Mouse (Mus musculus) Muller cell, postnatal 12 days (primary cell): ENCODE measurements around the gene Ccl3.

Experiments
- DNase-seq: peaks from one replicate; pipeline ENCODE4 v3.0.0-alpha.2; 2015; ENCODE audit errors: inconsistent ontology term

The Ccl3 gene

DNA sequence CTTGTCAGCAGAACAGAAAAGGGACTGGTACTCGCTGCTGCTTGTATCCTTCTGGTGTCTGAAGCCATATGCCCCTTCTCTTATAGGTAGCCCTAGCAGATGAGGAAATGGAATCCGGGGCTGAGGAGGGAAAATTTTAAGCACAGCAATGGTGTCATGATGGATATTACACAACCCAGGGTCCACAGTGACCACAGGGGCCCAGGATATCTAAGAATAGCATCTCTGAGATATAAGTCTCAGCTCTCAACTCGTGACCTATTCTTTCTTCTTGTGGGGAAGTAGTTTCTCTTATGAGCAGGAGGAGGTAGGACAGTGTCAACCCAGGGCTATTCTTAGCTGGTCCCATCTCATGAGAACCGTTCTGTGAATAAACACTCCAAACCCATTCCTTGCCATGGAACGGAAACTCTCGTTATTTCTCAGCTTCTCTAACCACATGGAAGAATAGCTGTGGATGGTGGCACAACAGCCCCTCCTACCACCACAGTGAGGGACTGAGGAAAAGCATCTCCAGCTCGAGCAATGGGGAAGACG is at the start of gene Ccl3:
Gene Ccl3 (minus strand): TSS at position 51 of the 537 bp plus-strand sequence.
- DNase-seq: no peak

DNA sequence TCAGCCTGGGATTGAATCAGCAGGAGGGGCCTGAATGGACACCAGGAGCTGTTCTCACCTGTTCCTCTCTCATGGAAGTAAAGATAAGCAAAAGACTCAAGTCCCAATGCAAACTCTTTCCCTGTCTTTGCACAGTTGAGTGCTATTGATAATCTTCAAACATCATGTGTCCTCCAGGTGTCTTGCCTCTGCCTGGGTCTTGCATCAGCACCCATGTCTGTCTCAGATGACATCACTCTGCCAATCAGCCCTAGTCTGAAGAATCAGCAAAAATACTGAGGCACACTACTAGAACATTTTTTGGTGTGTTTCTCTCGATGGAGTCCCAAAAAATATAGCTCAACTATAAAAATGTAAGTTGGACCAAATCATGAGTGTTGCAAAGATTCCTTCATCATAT is 42.9 kb upstream of the Ccl3 start:
- DNase-seq: no peak

DNA sequence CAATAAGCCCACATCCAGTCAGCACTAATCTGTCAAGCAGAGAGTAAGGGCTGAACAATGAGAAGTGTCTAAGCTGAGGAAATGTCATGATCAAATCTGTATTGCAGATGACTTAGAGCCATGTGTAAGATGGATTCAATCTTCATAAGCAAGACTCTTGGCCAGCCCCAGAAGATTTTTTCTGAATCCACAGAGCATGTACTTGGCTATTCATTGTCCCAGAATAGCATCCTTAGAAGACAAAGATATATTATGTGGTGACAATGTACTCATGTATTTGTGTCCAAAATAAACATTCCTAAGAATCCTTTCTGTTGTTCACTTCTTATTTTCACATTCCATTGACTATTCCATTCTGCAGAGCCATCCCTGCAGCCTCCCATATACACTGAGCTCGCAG is 40.8 kb upstream of the Ccl3 start:
- DNase-seq: peak; percentile 51

DNA sequence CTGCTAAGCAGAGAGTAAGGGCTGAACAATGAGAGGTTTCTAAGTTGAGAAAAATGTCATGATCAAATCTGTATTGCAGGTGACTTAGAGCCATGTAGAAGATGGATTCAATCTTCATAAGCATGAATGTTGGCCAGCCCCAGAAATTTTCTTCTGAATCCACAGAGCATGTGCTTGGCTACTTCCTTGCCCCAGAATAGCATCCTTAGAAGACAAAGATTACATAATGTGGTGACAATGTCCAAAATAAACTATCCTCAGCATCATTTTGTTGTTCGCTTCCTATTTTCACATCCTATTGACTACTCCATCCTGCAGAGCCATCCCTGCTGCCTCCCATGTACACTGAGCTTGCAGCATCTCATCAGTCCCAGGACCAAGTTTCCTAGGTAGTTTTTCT is 26.5 kb upstream of the Ccl3 start:
- no peak for DNase-seq

DNA sequence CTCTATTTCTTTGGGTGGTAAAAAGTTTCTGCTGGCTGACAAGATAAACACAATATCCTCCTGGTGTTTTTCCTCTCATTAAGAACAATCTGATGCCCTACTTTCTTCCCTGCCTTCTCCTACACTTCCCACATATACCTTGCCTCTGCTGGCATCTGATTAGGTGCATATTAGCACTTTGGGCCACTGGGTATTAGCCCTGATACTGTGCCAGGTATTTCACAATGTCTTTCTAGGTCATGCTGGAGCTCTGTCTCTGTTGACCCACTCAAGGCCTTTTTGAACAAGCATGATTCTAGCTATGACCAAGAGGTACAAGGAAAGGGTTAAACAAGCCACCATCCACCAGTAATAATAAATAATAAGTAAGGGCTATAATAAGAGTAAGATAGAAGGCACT is 22.6 kb upstream of the Ccl3 start:
- no peak for DNase-seq

DNA sequence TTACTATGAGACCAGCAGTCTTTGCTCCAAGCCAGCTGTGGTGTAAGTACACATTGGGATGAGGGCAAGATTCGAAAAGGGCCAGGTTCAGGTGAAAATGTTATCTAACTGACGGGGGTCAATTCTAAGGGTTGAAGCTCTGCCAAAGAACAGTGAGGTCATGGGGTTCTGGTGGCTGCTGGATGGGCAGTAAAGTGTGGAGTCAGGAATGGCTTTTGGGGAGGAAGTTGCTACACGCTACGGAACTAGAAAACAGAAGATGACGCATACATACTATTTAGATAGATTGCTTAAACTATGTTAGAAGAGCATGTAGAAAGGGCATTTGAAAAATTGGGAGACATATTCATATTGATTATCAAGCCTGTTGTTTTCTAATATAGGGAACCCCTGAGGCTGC is 14.4 kb upstream of the Ccl3 start:
- no peak for DNase-seq

DNA sequence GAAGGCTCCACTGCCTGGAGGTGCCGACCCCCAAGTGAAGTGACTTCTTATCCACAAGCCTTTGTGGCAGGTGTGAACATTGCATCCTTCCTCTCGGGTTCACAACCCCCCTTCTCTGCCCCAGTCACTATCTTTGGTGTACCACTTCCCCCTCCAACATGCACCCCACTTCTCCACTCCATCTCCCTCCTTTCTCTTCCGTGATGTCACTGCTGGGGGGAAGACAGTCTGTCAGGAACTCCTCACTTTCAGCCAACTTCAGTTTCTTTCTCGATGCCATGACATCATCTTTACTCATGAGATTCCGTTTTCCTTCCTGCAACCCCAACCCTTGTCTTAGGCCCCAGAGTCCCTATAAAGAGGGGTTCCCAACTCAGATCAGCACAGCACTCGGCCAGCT is 13.0 kb upstream of the Ccl3 start, which contains the start of gene Ccl4:
Gene Ccl4 (plus strand): TSS at position 381 of the 400 bp plus-strand sequence.
- no peak for DNase-seq

DNA sequence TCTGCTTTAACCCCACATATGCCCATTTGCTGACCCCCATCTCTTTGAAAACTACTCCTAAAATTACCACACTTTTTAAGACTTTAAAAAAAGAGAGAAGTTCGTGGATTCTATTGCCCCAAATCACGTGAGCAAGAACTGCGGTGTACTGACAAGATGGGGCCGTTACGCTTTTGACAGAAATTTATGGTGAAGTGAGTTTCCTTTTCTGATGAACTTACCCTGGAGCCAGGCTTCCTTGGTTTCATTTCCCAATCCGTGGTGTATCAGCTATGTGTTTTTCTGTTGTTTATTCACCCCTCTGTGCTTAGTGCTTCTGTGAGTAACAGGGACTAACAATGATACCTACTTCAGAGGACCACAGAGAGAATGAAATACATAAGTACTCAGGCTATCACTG is 9.6 kb upstream of the Ccl3 start:
- DNase-seq: no peak

DNA sequence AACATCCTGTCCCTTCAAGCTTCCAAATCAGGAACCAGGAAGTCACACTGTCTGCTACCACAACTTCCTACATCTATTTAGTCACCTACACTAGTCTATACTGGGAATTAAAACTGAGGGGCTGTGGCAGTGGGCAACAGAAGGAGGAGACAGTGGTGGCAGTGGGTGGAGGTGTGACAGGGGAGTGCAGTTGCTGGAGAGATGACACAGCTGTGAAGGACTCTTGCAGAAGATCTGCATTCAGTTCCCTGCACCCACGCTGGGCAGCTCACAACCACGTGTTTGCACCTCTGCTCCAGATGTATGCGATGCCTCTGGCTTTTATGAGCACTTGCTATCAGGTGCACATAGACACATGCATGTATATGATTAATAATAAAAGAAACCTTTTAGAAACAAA is 8.4 kb upstream of the Ccl3 start:
- no peak for DNase-seq

DNA sequence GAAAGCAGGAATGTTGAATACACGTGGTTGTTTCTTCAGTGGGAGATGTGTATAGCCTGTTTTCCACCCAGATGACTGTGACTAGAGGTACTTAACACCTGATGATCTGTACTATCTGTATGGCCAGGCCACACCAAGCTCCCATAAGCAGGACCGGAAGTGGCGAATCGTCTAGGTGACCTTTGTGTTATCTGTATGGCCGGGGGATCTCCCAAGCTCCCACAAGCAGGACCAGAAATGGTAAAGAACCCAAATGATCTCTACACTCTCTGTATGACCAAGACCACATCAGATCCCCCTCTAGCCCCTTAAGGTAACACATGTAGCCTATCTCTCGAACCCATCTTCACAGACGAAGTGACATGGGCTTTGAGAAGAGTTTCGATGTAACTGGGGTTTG is 5.5 kb upstream of the Ccl3 start:
- DNase-seq: no peak

DNA sequence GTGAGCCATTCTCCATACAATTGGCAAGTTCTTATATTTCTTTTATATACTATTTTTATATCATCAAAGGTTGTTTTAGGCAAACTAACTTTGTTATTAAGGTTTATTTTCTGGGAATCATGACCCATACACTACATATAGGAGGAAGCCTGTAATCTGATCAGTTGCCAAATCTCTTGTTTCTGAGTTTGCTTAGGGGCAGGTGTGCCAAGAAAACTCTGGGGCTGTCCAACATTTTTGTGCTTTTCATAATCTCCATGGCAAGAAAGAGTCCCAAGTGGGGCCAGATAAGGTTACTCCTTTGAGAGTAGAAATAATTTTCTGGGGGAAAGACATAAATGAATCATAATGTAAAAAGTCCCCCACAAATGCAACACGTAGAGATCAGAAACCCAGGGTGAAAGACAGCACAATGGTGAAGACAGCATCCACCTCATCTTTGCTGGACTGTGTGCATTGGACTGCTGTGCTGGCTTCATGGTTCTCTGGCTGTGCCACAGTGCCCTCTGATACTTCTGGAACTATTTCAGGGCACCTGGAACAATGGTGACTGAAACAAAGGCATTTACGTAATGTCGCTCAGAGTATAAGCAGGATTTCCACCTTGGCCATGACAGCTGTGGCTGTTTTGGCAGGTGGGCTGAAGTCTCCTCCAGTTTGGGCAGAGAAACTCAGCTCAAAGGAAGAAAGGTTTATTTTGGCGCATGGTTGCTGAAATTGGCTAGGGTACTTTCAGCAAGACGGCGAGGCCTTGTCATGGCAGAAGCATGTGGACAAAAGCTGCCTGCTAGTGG is 2.6 kb downstream of the Ccl3 start:
- no peak for DNase-seq

DNA sequence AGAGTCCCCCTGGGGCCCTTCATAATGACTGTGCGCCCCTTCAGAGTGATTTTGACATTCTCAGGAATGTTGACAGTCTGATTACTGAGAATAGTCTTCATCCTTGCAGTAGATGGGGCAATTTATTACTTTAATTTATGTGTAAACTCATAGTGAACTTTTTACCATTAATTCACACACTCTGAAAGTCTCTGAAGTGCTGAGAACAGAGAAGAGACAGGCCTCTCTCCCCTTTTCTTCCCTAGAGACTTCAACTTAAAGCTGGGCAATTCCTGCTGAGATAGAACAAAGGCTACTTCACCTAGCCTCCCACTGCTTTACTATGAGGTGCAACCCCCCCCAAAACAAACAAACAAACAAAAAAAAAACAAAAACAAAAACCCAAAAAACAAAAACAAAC is 3.6 kb downstream of the Ccl3 start, which contains the start of gene Rpl9-ps1:
Gene Rpl9-ps1 (minus strand): TSS at position 101 of the 400 bp plus-strand sequence.
- no peak for DNase-seq

DNA sequence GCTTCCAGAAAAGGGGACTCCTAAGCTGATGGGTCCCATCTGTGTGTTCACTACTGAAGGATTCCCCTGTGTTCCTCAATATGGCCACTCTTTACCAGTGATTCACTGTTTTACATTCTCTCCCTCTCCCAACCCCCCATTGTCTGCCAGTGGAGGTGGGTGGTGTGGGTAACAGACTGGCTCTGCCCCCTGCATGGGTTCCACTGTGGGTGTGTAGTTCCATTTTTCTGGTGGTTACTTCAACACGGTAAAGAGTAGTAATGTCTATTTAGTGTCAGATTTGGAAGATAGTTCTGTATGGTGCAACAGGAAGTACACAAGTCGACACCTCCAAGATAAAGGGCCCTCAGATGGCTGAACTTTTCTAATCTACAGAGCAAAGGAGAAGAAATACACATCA is 7.9 kb downstream of the Ccl3 start:
- DNase-seq: no peak

DNA sequence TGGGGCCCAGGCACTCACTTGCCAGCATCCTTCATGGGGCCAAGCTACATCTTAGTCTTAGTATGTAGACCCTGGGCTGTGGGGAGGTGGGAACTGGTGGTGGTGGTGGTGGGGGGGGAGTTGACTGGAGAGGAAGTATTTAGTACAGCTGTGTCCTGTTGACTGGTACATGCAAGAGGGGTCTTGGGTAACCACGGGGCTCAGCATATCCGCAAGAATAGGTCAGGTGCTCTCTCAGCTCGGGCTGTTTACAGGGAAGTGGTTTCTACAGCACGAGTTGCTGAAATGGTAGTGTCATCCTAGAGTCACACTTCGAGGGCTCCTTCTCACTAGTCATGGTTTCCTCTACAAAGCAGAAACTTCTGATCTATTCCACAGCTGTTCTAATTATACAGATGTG is 9.0 kb downstream of the Ccl3 start:
- DNase-seq: no peak

DNA sequence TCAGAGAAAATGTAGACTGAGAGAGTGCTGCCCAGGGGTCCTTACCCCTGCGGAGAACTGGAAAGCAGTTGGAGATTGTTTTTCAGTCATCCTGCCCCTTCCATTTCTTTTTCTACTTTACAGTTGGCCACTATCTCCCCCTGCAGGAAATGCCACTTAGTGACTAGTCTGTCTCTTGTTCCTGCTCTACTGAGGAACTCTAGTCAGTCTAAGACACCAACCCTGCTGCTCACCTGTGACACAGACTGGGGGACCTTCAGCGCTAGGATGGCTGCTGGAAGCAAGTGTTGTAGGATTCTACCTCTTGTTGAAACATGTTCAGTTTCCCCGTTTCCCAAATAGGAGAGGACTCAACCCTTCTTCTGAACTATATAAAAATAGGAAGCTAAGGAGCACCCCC is 9.6 kb downstream of the Ccl3 start:
- no peak for DNase-seq

DNA sequence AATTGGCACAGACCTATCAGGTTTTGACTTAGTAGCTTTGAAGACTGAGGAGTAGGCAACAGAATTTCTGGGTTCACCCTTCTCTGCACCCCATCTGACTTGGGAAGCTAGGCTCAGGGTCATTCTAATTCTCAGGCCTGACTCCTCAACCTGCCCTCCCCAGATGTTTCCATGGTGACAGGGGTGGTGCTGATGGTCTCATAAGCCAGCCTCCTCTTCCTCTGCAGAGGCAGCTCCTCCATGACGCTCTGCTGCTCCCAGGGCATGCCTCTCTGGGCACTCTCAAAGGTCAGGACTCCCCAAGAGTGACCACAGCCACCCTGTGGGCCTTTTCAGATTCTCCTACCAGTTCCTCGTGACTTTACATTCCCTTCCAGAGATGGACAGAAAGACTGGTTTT is 10.2 kb downstream of the Ccl3 start:
- no peak for DNase-seq

DNA sequence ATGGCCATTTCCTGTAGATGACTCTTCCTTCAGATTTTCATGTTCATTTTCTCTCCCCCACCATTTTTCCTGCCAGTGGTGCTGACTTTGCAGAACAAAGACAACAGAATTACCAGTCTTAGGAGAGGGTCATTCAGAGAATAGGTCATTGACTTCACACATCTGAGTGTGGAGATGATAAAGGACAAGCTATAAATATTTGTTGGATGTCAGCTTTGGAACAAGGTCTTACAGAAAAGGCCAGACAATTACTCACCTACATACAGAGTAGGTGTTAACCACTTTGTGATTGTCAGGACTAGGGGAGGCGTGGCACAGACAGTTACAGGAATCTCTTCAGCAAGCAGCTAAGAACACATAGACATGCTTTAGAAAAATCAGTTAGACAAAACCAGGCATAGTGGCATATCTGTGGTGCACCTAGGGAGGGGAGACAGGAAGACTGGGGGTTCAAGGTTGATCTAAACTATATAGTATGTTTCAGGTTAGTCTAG is 12.4 kb downstream of the Ccl3 start:
- no peak for DNase-seq

DNA sequence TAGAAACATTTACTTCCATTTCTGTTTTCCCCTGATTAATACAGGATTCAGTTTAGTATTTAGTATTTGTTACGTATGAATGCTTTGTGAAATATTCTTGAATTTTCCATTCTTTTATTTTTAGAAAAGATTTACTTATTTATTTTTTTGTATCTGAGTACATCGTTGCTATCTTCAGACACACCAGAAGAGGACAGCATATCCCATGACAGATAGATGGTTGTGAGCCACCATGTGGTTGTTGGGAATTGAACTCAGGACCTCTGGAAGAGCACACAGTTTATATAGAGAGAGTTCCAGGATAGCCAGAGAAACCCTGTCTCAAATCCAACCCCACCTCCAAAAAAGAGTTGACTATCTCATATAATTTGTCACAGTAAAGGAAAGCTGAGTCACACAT is 14.3 kb downstream of the Ccl3 start:
- DNase-seq: no peak

DNA sequence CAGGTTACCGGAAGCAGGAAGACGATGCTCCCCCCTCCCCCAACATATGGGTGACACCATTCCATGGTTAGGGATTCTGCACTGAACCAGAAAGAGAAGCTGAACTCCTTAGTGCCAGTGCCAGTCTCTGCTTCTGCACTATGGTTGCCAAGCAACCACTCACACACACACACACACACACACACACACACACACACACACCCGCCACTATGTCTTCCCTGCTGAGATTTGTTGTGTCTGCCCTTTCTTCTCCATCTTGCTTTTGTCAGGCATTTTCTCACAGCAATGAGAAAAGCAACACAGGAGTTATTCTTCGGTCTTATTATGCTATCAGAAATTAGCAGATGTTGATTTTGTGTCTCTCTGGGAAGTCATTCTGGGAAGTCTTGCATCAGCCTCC is 14.7 kb downstream of the Ccl3 start:
- no peak for DNase-seq

DNA sequence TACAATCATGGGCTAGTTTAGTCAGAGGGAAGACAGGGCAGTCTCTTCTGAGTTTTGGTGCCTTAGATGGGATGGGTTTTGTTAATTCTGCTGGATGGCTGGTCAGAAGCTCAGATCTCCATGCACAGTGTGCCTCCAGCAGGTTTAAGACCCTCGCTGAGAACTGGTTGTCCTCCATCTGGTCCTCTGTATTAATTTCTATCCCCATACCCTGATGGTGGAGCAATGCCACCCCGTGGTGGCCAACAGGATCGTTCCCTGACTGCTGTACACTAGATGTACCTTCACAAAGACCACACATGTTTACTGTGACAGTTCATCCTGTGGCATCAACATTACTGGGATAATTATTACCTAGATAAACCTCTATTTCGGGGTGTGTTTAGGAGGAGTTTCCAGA is 16.4 kb downstream of the Ccl3 start:
- DNase-seq: peak; percentile 17

DNA sequence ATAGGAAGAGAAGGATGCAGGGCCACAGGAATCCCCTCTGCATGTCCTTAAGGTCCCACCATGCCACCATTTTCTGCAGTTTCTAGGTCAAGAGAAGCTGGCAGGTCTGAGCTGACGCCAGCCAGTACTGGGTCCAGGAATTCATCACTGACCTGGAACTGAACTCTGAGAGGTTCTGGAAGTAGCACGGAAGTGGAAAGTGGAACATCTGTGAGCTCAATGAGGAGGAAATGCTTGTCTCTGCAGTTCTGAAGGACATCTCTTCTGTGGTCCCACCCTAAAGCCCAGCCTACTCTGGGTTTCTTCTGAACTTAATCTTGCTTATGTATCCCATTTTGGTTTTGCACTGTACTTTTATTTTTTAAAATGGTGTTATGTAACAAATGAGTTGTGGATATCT is 18.1 kb downstream of the Ccl3 start:
- DNase-seq: no peak

DNA sequence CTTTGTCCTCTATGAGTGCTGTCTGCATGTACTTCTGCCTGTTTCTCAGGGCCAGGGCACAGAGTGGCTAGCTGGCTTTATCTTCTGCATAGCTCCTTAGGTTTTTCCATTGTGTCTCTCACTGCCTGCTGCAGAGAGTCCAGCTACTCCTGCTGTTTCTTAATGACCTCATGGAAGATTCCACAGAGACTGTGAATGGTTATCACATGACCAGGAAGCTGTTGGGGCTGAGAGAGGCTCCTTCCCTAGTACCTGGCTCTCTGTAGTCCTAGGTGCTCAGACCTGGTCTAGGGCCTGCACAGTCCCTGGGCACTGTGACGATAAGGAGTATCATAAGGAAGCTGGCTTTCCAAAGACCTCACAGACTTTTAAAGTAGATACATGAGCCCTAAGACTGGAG is 18.5 kb downstream of the Ccl3 start:
- DNase-seq: no peak

DNA sequence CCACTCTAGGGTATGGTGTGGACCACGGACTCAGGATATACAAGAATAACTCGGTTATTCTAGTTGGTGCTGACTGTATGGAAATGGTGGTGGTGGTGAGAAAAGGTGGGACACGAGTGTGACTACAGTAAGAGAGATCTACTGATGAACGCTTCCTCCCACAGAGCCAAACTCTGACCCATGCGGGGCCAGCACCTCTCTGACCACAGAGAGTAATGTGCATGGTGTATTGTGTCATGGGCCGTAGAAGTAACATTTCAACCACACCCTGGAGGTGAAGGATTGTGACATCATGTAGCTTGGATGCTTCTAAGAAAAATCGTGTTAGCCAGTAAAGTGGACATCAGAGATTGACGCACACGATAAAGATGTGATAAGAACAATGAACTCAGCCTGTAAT is 20.3 kb downstream of the Ccl3 start:
- DNase-seq: no peak

DNA sequence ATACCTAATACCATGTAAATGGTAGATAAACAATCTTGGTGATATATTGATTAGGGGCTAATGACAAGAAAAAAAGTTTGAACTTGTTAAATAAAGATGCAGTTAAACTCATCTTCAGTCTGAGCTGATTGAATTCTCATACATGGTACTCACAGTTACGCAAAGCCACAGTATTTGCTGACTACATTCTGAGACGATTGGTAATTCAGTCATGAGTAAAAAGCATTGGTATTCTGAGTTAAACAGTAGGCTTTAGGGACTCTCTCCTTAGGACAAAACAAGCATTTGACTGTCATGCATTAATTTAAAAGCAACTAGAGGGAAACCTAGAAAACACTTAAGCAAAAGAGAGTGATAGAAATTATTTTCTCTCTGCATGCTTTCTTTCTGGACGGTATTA is 25.6 kb downstream of the Ccl3 start:
- DNase-seq: no peak
